Mouse (Mus musculus) ES-E14 (cell line): ENCODE data around the gene Ppp1r13b.

Source experiments
- CHD2 ChIP-seq: IDR thresholded peaks from 2 replicates; pipeline ENCODE4 v1.6.1; 2014; ENCODE audit warnings: mild to moderate bottlenecking, low read depth, low read length, inconsistent platforms
- MAFK ChIP-seq: IDR thresholded peaks from 2 replicates; pipeline ENCODE4 v1.6.1; 2014; ENCODE audit warnings: mild to moderate bottlenecking, low read depth, low read length, inconsistent platforms; ENCODE audit not compliant: insufficient read depth
- ZC3H11A ChIP-seq: IDR thresholded peaks from 2 replicates; pipeline ENCODE4 v1.6.1; 2012; ENCODE audit warnings: low read depth, mild to moderate bottlenecking, inconsistent platforms, low read length, borderline replicate concordance
- ZNF384 ChIP-seq: IDR thresholded peaks from 2 replicates; pipeline ENCODE4 v1.6.1; 2012; ENCODE audit warnings: low read depth, low read length, inconsistent platforms

- no peak for TF ChIP-seq CHD2
- no peak for TF ChIP-seq ZC3H11A
- no peak for TF ChIP-seq ZNF384
- TF ChIP-seq MAFK = no peak
Observed at GRCm38 (mm10) chr12:111928411-111928966, 20.6 kb upstream of the Ppp1r13b start.
